Mouse (Mus musculus): ENCODE measurements around the gene Cbx7.

The Cbx7 gene

GRCm38 (mm10) chr15:80000694-80001093, 29.8 kb upstream of the Cbx7 start:
- DNase-seq, result no peak

GRCm38 (mm10) chr15:79997988-79998387, 27.1 kb upstream of the Cbx7 start:
- no peak for DNase-seq

DNA sequence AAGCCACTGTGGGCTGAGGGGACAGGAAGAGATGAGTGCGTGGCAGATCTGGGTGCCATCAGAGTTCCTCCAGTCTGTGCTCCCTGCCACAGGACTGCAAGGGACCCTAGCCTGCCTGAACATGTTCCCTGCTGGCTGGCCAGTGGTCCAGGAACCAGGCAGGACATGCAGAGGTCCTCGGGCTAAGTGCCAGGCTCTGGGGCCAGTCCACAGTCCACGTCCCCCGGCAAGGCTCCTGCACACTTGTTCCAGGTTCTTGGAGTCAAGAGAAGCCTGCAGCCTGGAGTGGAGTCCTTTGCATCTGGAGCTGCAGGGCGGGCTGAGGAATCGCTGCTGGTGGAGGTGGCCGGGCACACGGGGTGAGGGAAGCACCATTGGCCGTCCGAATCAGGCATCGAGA, 25.9 kb upstream of the Cbx7 start:
- no peak for DNase-seq

GRCm38 (mm10) chr15:79995552-79995951, 24.6 kb upstream of the Cbx7 start:
- no peak for DNase-seq

DNA sequence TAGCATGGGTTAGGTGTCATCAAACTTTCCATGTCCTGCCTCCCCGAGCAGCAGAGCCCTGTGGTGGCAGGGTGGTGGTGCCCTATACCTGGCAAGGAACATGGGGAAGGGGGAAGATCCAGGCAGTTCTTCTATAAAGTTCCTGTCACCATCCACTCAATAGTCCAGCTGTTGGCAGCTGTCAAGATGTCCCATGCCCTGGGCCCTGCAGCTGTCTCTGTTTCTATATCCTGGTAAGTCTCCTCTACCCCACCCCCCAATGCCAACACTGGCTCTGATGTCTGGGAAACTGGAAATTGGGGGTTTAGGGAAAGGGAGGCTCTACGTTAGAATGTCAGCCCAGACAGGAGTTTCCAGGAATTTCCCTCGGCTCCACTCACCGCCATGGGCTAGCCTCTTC, 23.6 kb upstream of the Cbx7 start:
- DNase-seq, result no peak

DNA sequence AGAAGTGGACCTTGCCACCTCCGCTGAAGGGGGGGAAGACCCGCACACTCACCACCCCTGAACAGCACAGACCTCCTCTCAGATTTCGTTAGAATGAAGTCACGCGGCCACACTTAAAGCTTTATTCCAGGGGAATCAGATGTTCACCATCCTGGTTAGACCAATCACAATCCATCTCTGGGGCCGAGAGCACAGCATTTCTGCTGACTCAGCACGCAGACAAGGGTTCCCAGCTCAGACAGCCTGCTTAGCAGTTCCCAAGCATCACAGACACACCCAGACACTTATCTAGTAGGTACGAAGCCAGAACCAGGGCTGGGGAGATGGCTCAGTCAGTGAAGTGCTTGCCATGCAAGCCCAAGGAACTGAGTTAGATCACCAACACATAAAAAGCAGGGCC, 15.3 kb upstream of the Cbx7 start:
- DNase-seq, result no peak

- DNase-seq, result no peak
Measured at GRCm38 (mm10) chr15:79985471-79985870, 14.6 kb upstream of the Cbx7 start.

DNA sequence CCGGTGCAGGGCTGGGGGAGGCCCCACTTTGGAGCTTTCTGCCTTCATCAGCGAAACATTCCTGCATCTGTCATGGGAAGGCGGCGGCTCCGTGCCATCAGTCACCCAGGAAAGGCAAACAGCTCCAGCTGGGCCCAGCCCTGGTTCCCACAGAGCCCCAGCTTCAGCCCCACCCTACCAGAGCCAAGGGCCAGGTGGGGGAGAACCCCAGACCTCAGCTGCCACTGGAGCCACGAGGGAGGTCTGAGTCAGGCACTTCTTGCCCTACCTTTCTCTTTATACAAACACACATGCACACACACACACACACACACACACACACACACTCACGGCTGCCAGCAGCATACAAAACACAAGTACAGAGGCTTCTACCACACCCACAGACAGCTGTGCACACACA, 13.2 kb upstream of the Cbx7 start:
- no peak for DNase-seq

DNA sequence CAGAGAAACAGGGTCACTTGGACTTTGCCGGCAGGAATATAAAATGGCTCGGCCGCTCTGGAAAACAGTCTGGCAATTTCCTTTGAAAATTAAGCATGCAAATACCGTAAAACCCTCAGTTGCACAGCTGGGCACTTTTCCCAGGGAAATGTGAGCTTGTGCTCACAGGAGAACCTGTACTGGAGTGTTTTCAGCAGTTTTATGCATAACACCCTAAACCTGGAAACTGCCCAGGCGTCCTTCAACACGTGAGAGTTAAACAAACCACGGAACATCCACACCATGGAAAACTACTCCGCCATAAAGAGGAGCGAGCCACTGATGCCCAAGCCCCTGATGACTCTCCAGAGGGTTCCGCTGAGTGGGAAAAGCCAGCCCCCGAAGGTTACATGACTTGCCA, 9.8 kb upstream of the Cbx7 start:
- DNase-seq, result no peak

- no peak for DNase-seq
Measured at GRCm38 (mm10) chr15:79972186-79972585, 1.3 kb upstream of the Cbx7 start.

DNA sequence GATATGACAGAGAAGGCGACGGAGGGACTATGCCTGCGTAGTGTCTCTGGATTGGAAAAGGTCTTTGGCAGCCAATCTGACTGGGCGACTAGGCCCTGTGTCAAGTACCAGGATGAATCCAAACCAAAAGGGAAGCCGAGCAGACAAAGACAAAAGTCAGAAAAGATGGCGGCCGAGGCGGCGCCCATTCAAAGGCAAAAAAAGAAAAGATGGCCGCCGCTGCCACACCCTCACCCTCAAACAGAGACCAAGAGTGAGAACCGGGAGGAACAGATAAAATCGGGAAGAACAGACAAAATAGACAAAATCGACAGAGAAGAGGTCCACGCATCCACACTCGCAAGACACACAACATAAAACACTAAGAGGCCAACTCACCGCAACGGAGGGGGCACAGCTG, 428 bp downstream of the Cbx7 start:
- DNase-seq, result no peak

DNA sequence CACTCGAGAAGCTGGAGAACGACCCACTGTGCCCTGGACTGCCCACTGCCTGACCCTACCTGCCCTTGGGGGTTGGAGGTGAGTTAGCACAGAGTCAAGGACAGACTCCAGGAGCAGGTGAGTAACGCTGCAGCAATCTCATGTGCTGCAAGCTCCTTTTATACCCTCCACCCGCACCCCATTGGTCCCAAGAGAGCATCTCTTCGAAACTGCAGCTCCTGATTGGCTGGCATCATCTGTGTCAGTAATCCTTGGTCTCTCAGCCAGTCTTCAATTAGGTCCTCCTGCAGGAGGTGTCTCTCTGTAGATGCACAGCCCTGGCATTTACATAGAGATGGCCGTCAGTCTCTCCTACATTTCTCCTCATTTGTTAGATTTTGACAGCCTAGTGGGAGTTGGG, 3.6 kb downstream of the Cbx7 start:
- no peak for DNase-seq

DNA sequence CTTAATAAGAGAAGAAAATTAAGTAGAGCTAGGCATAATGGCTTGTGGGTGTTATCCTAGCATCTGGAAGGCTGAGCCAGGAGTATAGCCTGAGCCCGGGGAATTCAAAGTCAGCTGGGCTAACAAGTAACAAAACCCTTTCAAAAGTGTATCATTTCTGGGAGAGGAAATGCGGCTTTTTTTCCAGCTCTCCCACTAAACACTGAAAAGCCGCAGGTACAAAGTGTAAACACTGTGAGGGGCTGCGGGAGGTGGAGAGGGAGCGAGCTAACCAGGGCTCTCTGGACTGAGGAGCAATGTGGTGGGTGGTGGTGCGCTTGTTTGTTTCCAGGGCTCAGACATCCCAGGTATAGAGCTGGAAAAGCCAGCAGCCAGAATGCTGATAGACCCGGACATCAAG, 6.5 kb downstream of the Cbx7 start:
- DNase-seq, result no peak

DNA sequence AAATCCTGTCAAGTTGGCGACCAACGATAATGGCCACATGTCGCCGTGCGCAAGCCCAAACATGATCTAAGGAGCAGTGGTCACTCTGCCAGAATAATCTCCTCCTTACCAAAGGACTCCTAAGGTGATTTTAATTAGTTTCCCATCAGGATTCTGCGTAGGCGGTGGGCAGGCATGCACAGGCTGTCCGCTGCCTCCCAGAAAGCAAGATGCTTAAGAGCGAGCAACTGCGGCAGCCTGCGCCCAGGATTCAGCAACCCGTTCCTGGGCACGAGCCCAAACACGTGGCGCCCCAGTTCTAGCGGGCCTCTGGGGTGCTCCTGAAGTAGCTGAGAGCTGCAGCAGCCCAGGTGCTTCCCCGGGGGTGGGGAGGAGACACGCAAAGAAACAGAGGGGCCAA, 8.3 kb downstream of the Cbx7 start:
- DNase-seq, result peak; percentile 73

DNA sequence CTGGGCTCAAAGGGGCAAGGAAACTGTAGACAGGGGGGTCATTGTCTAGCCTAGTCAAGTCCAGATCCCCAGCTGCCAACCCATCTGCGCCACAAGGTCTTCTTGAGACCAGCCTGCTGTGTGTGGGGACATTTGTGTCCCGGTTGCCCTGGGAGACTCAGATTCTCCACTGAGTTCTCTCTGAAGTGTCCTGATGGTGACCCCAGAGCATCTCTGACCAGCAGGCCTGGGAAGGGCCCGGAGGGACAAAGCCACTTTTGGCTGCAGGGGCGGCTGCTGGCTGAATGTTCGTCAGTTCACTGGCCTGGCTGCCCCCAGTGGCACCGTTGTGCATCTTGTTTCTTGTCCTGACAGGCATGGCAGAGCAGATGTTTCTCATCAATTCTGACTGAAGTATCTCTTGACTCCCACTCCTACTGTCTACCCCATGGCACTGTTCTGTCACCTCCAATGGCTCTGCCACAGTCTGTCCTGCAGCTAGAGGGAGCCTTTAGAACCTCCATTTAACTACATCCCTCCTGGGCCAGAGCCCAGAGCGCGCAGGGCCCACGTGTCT, 9.5 kb downstream of the Cbx7 start:
- peak; percentile 43 to 46 for DNase-seq

DNA sequence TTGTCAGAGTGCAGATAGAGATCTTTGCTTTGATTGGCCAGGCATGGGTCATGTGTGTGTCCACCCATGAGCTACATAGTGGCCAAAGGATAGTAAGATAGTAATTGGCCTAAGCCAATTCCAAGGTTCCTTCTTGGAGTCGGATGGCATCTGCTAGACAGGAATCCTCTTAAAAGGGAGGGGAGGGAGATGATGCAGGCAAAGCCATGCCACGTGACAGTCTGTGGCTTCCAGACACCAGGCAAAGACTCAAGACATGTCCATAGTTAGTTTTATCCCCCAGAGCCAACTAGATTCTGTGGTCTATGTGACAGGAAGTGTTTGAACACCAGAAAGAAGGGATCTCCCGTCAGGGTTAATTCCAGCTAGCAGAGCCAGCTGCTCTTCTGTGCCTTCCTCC, 12.5 kb downstream of the Cbx7 start:
- no peak for DNase-seq

- no peak for DNase-seq
Measured at GRCm38 (mm10) chr15:79956559-79956958, 14.4 kb downstream of the Cbx7 start.

DNA sequence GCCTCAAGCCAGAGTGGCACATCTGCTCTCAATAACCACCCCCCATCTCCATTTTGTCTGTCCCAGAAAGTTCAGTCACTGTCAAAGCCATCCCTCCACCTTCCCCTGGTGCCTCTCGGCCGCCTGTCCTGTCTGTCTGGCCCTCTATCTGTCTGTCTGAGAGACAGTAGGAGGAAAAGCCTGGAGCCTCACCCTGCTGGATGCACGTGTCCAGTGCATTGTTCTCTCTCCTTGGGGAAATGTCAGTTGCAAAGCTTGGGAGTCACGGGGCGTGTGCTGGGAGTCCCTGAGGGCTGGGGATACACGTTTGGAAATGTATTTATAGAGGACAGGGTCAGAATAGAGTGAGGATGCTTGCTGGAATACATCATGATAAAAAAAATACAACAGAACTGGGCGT, 17.4 kb downstream of the Cbx7 start:
- no peak for DNase-seq

GRCm38 (mm10) chr15:79952504-79953231, 18.3 kb downstream of the Cbx7 start:
- peak in 1 of 2 experiments; percentile 39 for DNase-seq

GRCm38 (mm10) chr15:79951730-79952503, 19.0 kb downstream of the Cbx7 start:
- peak; percentile 31 to 34 for DNase-seq

GRCm38 (mm10) chr15:79951226-79951625, 19.7 kb downstream of the Cbx7 start:
- DNase-seq, result no peak

DNA sequence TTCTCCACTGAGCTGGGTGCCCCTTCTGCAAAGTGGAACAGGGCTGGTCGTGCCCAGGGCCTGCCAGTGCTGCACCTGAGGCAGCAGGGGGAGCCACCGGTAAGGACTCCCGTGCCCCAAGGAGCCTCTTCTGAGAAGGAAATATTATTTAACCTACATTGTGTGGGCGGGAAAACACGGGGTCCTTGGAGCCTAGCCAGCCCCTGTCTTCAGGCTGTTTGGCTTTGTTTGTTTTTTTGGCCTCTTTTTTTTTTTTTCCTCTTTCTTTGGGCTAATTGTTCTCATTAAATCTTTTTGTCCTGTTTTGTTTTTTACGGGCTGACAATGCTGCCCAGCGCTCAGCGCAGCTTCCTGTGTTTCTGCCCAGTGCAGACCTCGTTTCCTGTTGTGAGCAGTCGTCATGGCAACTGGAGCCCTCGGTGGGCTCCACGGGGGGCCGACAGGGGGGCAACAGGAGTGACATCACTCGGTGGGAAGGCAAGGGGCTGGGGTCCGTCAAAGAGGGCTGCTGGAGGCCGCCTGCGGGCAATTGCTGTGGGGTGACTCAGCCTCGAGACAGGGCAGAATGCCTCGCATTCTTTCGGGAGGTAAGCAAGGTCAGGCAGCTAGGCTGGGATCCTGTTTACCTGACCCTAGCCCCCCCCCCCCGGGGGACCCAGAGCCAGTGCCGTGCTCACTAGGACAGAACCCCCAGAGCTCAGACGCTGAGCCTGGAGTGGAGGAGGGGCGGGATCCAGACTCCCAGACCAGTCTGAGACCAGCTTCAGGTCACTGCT, 20.5 kb downstream of the Cbx7 start:
- peak; percentile 74 to 76 for DNase-seq

DNA sequence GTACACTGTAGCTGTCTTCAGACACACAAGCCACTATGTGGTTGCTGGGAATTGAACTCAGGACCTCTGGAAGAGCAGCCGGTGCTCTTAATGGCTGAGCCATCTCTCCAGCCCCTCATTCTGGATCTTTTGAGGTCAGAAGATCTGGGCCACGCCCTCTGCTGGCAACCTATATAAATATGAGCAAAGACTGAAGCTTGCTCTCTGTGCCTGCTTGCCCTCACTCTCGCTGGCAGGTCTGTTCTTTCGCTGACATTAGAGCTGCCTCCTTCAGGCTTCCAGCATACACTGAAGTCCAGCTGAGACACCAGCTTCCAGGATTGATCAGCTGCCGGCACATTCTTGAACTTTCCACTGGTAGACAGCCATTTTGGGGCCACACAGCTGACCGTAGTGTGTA, 23.2 kb downstream of the Cbx7 start:
- peak in 1 of 2 experiments; percentile 45 for DNase-seq

Measured in cerebellum, postnatal 10 days (tissue).